Mouse (Mus musculus): ENCODE measurements around the gene Rsph9.

- TF ChIP-seq CTCF (IDR thresholded peaks at IDR 0.05; ENCODE audit: extremely low read depth, insufficient read depth, insufficient read length, insufficient replicate concordance) (no peak), POLR2A (IDR thresholded peaks at IDR 0.05; ENCODE audit: low read depth, low read length) (no peak)
Observed at GRCm38 (mm10) chr17:46115489-46115888, 28.5 kb downstream of the Rsph9 start.
